Mouse (Mus musculus) urinary bladder, adult 18-20 months (tissue): ENCODE results near the gene Tap2.
"Not testable (repeated sequence)": the region's sequence is repeated elsewhere in the genome, so short reads cannot be mapped to it uniquely, and the experiment has no call there.

ENCODE experiments used
- DNase-seq, 2 experiments: peaks; one replicate each; pipeline ENCODE4 v3.0.0; 2022; ENCODE audit warnings: low spot score in 2 of 2, mixed read lengths in 2 of 2

Tap2 gene

DNA sequence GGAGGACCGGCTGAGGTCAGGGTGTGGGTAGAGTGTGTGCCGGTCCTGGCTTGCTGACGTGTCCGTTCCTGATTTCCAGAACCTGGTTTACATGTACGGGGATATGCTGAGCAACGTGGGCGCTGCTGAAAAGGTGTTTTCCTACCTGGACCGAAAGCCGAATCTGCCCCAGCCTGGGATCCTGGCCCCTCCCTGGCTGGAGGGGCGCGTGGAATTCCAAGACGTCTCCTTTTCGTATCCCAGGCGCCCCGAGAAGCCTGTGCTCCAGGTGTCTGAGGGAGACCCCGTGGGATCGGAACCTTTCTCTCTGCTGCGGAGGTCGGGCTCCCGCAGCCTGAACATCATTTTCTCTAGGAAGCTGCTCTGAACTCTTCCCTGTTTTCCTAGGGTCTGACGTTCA, 10.6 kb downstream of the Tap2 start:
- DNase-seq: no peak

DNA sequence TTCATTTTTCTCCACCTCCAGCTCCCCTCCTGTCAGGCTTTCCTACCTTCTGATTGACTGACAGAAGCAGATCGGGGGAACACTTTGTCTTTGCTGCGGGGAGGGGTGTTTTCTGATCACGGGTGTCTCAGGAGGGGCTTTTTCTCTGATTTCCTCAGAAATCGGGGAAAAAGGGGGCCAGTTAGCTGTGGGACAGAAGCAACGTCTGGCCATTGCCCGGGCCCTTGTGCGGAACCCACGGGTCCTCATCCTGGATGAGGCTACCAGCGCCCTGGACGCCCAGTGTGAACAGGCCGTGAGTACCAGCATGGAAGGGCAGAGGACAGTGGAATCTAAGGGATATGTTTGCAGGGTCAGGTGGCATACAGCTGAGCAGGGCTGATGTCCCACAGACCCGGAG, 11.8 kb downstream of the Tap2 start:
- DNase-seq: no peak

DNA sequence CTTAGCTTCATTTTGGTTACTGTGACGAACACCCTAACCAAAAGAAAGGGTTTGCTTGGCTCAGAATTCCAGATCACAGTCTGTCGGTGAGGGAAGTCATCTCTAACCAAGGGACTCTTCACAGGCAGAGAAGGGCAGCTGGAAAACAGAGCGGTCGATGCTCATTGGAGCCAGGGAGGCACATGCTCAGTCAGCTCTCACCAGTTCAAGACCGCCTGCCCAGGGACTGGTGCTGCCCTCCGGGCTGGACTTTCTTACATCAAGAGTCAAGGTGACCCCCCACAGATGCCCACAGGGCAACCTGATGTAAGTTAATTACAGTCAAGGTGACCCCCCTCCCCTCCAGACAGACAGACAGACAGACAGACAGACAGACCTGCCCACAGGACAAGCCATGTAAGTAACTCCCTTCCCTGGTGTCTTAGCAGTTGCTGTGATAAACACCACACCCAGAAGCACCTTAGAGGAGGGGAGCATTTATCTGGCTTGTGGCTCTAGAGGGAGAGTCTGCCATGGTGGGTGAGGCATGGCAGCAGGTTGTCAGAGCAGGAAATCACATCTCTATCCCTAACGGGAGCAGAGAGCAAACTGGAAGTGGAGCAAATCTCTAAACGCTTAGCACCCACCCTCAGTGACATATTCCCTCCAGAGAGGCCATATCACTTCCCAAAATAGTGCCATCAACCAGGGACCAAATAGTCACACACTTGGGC, 14.0 kb downstream of the Tap2 start:
- DNase-seq: no peak

DNA sequence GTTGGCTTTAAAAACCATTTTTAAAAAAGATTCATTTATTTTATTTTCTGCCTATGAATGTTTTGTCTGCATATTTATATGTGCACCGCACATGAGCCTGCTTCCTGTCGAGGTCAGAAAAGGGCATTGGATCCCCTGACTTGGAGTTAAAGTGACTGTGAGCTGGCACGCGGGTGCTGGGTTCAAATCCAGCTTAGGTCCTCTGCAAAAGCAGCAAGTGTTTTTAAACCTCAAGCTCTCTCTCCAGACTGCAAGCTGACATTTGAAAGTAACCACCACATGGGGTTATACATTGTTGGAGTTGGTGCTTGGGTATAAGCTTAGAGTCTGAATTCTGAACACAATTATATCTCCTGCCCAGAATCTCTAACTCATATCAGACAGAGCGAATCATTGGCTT, 14.7 kb downstream of the Tap2 start:
- DNase-seq: no peak

DNA sequence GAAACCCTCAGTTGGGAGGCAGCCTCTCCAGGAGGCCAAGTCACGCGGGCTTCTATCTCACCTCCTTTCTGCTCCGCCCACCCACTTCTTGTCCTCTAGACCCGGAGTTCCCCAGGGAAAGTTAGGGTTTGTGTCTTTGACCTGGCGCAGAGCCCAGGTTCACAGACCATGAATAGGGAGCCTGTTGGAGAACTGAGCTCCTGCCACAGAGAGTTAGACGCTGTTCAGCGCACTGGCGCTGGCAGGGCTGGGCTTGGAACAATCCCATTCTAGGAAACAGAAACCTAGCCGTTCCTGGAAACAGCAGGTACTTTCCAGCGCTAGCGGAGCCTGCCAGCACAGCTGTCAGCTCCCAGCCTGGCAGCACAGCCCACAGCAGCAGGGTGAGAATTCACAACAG, 15.3 kb downstream of the Tap2 start:
- no peak for DNase-seq

DNA sequence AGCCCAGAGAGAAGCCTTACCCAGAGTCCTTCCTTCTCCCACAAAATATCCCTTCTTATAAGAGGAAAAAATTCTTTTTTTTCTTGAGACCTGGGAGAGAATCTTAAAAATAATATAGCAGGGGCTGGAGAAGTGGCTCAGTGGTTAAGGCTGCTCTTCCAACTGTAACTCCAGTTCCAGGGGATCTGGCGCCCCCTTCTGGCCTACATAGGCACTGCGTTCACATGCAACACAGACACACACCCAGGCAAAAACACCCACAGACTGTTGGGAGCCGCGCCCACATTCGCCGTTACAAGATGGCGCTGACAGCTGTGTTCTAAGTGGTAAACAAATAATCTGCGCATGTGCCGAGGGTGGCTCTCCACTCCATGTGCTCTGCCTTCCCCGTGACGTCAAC, 15.8 kb downstream of the Tap2 start:
- DNase-seq: not testable (repeated sequence)

DNA sequence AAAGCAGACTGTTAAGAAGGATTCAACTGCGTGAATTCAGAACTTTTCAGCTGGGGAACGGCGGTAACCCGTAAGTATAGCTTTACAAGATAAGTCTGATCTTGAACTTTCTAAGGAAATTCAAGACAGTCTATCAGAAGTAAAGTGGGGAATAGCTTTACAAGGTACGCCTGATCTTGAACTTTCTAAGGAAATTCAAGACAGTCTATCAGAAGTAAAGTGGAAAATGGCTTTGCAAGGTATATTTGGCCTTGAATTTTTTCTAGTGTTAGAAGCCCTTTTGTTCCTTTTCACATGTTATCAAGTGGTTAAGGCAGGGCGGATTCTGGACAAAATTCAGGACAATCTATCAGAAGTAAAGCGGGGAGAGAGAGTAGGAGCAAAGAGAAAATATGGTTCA, 16.5 kb downstream of the Tap2 start:
- not testable (repeated sequence) for DNase-seq

DNA sequence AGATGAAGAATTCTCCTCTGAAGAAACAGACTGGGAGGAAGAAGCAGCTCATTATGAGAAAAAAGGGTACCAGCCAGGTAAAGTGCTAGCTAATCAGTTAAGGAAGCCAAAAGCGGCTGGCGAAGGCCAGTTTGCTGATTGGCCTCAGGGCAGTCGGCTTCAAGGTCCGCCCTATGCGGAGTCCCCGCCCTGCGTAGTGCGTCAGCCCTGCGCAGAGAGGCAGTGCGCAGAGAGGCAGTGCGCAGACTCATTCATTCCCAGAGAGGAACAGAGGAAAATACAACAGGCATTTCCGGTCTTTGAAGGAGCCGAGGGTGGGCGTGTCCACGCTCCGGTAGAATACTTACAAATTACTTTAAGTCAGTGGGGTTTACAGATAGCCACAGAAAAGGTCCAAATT, 17.1 kb downstream of the Tap2 start:
- not testable (repeated sequence) for DNase-seq

DNA sequence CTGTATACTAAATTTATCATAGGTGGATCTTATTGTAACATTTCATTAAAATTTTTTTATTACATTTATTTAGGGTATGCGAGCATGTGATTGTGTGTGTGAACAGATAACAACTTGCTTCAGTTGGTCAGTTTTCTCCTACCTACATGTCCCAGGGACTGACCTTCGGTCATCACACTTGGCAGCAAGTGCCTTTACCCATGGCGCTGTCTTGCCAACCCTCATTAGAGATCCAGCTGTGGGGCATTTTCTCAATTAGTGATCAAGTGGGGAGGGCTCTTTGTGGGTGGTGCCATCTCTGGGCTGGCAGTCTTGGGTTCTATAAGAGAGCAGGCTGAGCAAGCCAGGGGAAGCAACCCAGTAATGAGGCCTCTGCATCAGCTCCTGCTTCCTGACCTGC, 21.5 kb downstream of the Tap2 start:
- no peak for DNase-seq

DNA sequence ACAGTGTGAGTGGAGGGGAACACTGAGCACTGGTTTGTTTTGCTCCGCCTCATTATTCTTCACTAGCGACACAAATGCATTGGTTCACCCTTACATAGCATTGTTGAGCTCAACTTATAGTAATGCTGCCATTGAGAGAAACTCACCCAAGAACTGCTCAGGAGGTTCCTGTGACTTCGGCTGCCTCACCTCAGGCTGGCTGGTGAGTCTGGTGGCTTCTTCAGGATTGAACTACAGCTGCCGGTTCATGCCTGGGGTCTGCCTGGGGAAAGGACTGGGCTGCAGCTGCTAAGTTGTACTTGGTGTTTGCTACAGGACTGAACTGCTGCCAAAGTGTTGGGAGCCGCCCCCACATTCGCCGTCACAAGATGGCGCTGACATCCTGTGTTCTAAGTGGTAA, 22.1 kb downstream of the Tap2 start:
- DNase-seq: no peak

DNA sequence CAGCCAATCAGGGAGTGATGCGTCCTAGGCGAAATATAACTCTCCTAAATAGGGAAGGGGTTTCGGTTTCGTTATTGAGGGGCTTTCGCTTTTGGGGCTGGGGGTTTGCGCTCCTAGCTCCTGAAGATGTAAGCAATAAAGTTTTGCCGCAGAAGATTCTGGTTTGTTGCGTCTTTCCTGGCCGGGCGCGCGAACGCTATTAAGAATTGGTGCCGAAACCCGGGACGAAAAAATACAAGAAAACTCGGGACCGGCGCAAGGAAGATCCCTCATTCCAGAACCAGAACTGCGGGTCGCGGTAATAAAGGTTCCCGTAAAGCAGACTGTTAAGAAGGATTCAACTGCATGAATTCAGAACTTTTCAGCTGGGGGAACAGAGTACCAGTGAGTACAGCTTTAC, 22.6 kb downstream of the Tap2 start:
- not testable (repeated sequence) for DNase-seq

DNA sequence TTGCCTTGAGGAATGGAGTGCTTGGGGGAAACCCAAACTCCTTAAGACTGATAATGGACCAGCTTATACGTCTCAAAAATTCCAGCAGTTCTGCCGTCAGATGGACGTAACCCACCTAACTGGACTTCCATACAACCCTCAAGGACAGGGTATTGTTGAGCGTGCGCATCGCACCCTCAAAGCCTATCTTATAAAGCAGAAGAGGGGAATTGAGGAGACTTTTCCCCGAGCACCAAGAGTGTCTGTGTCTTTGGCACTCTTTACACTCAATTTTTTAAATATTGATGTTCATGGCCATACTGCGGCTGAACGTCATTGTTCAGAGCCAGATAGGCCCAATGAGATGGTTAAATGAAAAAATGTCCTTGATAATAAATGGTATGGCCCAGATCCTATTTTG, 27.6 kb downstream of the Tap2 start:
- not testable (repeated sequence) for DNase-seq

DNA sequence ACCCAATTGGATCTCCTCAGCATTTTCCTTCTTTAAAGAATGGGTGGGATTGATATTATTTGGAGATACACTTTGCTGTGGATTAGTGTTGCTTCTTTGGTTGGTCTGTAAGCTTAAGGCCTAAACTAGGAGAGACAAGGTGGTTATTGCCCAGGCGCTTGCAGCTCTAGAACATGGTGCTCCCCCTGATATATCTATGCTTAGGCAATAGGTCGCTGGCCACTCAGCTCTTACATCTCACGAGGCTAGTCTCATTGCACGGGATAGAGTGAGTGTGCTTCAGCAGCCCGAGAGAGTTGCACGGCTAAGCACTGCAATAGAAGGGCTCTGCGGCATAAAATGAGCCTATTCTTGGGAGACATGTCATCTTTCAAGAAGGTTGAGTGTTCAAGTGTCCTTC, 28.7 kb downstream of the Tap2 start:
- DNase-seq: not testable (repeated sequence)

DNA sequence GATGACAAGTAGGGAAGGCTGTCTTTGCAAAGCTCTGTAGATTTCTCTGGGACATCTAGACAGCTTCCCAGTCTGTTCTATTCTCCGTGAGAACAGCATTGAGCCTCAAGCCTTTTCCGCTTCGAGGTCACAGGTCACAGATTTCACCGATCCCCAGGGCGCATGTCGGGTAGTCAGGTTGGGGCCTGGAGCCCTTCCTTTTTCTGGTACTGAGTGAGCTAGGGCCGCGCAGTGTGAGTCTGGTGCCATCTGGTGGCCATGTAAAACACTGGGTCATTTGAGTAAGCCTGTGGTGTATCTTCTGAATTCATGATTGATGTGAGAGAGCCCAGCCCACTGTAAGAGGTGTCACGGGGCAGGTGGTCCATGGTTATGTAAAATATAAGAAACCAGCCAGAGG, 31.6 kb downstream of the Tap2 start:
- peak; percentile 50 to 65 for DNase-seq

DNA sequence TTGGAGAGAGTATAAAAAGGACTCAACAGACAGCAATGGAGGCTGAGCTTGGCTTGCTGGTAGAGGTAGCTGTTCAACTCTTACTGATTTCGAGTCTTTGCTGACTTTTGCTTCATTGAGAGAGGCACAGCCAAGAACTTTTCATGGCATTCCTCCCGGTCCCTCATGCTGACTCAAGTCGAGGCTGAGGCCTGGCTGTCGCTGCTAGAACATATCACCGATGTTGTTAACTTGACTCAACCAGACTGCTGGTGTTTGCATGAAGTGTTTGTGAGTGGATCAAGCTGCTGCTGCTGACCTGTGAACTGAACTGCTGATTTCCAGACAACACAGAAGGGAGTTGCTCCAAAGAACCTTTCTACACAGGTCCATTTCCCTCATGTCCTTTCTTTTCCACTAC, 33.4 kb downstream of the Tap2 start:
- DNase-seq: no peak

DNA sequence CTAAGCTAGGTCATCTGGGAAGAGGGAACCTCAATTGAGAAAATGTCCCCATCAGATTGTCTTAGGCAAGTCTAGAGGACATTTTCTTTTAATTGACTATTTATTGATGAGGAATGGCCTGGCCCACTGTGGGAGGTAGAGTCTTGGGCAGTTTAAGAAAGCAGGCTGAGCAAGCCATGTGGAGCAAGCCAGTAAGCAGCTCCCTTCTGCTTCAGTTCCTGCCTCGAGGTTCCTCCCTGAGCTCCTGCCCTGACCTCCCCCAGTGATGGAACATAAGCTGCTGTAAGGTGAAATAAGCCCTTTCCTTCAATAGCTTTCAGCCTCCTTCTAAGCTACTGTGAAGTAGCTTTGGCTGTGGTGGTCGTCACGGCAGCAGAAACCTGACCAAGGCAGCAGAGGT, 34.4 kb downstream of the Tap2 start:
- no peak for DNase-seq

DNA sequence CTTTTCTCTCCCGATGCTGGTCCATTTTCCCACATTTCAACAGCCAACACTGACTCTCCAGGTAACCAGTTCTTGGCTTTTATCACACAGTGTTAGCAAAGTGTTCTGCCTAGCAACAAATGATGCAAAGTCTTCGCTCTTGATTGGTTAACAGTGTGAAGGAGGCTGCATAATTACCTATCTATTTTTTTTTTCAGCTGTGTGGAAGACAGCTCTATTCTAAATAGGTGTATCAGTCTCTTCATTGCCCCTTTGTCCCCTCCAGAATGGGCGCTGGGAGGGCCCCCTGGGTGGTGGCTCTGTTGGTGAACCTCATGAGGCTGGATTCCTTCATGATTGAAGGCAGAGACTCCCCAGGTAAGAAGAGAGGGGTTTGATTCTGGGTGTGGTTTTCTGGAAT, 35.4 kb downstream of the Tap2 start, which contains the start of gene H2-Ob:
H2-Ob (plus strand) TSS at position 198 of the 400 bp plus-strand sequence.
- DNase-seq: no peak

DNA sequence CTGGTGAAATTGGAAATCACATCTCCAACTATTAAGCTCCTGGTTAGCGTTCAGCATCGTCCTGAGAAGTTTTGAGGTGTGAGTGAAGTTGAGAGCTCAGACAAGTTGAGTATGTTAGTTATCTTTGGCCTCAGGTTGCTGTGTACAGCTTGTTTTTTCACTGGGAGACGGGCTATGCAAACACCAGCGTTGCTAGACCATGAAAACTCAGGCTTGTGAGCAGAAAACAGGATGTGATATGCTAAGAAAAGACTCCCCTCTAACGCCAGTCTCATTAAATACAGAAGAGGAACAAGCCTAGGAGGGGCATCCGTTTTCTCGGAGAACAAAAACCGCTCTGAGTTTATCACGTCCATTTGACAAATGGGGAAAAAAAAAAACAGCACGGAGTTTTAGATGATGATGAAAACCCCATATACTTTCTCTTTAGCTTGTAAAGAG, 36.3 kb downstream of the Tap2 start:
- no peak for DNase-seq

DNA sequence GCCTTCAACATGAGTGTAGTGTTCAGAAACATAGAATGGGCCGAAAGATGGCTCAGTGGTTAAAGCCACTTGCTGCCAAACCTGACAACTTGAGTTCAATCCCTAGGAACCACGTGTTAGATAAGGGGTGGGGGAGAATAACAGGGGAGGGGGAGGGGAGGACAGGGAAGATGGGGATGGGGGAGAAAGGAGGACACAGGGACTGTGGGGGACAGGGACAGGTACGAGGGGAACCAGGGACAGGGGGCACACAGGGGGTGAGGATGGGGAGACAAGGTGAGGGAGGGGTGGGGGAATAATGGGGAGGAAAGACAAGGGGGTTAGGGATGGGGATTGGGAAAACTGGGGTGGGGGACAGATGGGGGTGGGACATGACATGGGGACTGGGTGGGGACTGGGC, 37.0 kb downstream of the Tap2 start:
- DNase-seq: no peak

DNA sequence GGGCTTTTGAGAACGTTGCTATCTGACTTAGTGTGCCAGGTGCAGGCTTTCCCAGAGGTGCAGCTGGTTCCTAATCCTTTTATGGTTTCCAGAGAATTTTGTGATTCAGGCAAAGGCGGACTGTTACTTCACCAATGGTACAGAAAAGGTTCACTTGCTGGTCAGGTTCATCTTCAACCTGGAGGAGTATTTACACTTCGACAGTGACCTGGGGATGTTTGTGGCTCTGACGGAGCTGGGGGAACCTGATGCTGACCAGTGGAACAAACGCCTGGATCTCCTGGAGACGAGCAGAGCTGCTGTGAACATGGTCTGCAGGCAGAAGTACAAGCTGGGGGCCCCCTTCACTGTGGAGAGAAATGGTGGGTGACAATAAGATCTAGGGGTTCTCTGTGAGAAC, 37.6 kb downstream of the Tap2 start:
- no peak for DNase-seq

DNA sequence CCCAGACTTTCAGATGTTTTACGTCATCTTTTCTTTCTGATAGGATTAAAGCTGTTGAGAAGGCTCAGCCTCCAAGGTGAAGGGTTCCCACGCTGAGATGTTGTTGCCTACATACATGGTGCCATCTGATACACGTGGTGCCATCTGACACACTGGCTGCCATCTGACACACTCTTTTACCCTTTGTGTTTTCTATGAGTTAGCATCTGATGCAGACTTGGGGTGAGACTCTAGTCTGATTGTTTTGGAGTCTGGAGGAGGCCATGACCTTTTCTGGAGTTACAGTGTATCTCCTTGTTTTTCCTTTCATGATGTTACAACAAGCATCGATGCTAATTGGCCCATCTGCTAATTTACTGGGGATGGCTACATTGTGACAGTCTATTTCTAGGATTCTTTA, 41.3 kb downstream of the Tap2 start:
- no peak for DNase-seq

DNA sequence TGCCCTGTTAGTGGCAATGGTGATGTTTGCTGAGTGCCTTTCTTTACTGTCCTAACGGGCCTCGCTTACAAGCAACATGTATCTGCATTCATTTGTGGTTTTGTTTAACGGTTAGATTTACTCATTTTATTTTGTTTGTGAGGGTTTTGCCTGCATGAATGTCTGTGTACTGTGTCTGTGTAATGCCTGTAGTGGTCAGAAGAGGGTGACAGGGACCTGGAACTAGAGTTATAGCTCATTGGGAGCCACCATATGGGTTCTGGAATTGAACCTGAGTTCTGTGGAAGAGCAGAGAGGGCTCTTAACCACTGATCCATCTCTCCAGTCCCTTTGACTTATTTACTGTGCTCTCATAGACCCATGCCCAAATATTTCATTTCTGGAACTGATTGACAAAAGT, 43.7 kb downstream of the Tap2 start:
- DNase-seq: no peak

DNA sequence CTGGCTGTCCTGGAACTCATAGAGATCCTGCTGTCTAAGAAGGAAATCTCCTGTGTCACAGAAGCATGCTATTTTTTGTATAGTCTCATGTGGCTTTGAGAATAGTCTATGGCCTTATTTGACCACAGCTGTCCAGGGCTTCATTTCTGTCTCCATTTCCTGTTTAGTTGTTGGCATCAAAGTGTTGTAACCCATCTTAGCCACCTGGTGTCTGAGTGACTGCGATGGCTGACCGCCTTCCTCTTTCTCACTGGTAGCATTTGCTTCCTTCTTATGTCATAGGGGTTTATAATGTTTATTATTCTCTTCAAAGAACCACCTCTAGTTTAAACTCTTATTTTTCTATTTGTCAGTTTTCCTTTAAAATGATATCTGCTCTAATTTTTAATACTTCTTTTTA, 45.4 kb downstream of the Tap2 start:
- no peak for DNase-seq

DNA sequence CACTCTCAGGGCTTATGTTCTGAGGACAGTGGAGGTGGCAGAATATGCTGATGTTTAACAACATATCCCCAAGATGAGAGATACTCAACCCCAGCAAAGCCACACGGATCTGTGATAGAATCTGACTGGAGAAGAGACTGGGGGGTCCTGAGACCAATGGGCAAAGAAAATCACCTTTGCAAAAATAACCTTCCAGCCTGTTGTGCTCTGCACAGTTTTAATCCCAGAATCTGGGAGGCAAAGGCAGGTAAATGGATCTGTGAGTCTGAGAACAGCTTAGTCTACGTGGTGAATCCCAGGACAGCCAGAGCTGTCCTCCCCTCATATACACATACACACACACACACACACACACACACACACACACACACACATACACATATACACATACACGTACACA, 46.0 kb downstream of the Tap2 start:
- DNase-seq: no peak
